Mouse (Mus musculus) left cerebral cortex, postnatal 14 days (tissue): ENCODE data around the gene Rbm33. TPM values are rescaled to one million over a fixed set of nuclear protein-coding genes. Genes with fewer than 3 reads are reported as not detected.
A peak's percentile ranks its signal among the peaks of the same experiment; 100 is the strongest.

ENCODE experiments used
- DNase-seq, 2 experiments: peaks; one replicate each; pipeline ENCODE4 v3.0.0; 2021 to 2022; ENCODE audit warnings: low spot score in 2 of 2, mixed read lengths in 1 of 2
- intact Hi-C: fragments of 180-260 bp; cut with DNase I; formaldehyde crosslinking; loops from one replicate; pipeline ENCODE4 v1.15.1; 2025
- total RNA-seq, 2 experiments: library from RNA; stranded (reverse); gene quantifications; 2 replicates each; pipeline ENCODE4 v1.2.3; 2021

The Rbm33 gene
- total RNA-seq, 2 experiments from 2014 or later: 59.0 to 59.5 TPM

DNA sequence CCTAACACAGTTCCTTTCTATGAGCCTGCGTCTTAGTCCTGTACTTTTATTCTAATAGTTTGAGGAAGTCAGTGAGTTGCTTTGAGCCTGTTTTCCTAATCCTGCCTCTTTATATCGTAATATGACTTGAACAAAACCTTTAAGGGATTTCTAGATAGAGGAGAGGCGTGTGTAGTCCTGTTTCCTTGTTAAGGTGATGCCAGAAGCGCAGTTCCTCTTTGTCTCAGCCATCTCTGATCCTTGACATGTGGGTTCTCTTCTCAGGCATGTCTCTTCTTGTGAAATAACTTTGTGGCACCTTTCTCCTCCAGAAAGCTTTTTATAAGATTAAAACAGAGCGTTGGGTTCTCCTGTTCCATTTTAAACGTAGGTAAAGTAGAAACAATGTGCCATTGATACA is 73.3 kb downstream of the Rbm33 start:
- intact Hi-C loops: no loop called here
- DNase-seq: no peak

- no peak for DNase-seq
- intact Hi-C loops: no loop called here
Measured at GRCm38 (mm10) chr5:28397344-28397743, 80.4 kb downstream of the Rbm33 start.

- no peak for DNase-seq
- intact Hi-C loops: no loop called here
Measured at GRCm38 (mm10) chr5:28398736-28399135, 81.8 kb downstream of the Rbm33 start.

DNA sequence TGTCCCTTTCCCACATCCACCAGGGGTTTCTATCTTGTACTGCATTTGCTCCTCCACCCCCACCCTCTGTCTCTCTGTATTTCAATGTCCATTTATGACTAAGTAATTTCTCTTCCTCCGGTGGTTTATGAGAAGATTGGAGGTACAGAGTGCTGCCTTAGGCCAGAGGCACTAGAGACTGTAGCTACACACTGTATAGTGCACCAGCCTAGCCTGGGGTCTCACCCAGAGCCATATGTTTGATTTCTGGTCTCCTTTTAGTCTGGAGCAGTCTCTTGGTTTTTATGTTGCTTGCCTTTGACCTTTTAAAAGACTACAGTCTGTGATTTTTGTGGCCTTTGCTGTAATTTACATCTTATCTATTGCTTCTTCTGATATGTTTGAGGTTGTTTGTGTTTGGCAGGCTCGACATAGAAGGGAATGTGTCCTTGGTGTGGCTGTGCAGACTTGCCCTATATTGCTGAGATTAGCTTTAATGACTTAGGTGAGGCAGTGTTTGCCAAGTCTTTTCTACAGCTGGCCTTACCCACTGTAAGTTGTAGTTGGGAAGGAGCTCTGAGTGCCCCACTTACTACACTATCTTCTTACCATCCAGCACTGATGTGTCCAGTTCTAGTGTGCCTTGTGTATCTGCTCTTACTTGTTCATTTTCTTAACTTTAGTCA is 82.7 kb downstream of the Rbm33 start:
- DNase-seq: no peak
- intact Hi-C loops: no loop called here

GRCm38 (mm10) chr5:28402756-28403155 is 85.8 kb downstream of the Rbm33 start:
- intact Hi-C loops: no loop called here
- no peak for DNase-seq

DNA sequence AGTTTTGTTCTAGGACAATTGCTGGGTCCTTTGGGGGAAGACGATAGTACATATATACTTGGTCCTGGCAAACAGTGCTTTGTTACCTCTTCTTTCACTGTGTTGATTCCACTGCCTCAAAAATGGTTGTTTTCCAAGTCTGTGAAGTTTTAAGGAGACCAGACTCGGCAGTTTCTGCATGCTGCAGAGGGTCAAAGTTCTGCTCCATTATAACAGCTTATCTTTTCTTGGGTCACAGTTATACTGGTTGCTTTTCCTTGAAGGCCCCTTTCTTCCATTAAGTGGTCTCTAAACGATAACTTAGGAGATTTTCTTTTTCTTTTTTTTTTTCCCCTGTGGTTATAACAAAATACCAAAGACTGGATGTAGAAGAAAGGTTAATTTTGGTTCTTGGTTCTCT is 89.7 kb downstream of the Rbm33 start:
- DNase-seq: no peak
- intact Hi-C loops: no loop called here

DNA sequence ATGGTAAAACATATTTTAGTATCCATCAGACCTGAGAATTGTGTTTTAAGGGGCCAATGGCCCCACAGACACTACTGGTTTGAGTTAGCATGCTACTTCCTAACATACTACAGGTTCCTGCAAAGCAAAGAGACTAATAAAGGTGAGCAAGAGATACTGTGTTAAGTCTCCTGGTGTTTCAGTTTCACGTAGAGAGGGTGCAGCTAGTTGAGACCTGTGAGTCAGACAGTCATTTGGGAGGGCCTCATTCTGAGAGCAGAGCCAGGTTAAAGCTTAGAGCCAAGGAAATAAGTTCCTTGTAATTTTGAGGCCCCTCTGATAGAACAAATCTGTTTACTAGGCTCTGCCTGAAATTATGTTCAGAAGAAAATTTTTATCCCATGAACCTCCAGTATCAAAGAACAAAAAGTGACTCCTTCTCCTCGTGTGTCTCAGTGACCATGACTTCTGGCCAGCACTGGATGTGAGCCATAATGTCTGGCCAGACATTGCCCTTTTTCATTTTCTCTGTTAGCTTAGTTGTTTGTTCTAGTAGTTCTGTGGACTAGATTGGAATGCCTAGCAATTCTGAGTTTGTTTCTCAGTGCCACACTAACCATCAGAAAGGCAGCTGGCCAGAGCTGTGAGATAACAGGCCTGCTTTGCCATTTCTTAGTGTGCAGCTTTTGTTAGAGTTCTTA is 95.2 kb downstream of the Rbm33 start:
- no peak for DNase-seq
- intact Hi-C loops: loop anchor here (10.0 kb wide), 1 partner anchor 1033 kb away; no protein-coding TSS in a partner anchor

DNA sequence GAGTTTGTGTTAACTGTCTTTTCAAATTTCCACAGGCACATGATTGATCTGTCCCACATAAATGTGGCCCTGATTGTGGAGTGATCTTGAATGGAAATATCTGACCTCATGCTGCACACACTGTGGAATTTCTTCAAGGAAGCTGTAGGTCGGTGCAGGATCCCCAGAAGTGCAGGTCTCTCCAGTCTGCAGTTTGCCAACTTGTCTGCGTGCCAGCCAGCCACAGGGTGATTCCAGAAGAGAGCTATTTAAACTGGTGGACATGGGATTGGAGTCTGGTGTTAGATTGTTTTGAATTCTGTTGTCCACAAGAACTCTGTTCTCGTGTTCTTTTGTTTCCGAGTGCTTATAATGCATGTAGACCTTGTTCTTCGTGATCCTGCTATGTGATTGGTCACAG is 96.6 kb downstream of the Rbm33 start:
- no peak for DNase-seq
- intact Hi-C loops: loop anchor here (10.0 kb wide), 1 partner anchor 1031 kb away; no protein-coding TSS in a partner anchor

DNA sequence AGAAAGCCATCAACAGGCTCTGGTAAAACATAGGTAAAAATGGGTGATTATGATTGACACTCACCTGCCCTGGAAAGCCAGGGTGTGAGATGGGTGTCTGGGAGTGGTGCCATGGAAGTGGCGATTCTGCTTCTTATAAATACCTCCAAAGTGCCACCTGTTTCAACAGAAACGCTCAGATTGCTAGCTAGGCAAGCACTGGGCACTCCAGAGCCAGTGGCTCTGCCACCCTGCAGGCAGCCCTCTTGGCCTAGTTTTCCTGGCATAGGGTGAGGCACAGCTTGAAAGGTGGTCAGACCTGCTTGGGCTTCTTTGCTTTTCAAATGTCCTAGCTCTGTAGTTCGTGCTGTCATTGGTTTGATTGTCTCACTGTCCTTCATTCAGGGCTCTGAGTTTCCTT is 97.2 kb downstream of the Rbm33 start:
- DNase-seq: no peak
- intact Hi-C loops: loop anchor here (10.0 kb wide), 1 partner anchor 1031 kb away; no protein-coding TSS in a partner anchor

GRCm38 (mm10) chr5:28416029-28416428 is 99.1 kb downstream of the Rbm33 start:
- intact Hi-C loops: loop anchor here (10.0 kb wide), 1 partner anchor 1029 kb away; no protein-coding TSS in a partner anchor
- no peak for DNase-seq

- intact Hi-C loops: loop anchor here (10.0 kb wide), 1 partner anchor 1026 kb away; no protein-coding TSS in a partner anchor
- peak in 1 of 2 experiments; percentile 1 for DNase-seq
Measured at GRCm38 (mm10) chr5:28418734-28419133, 101.8 kb downstream of the Rbm33 start.

GRCm38 (mm10) chr5:28419640-28420265 is 102.8 kb downstream of the Rbm33 start:
- intact Hi-C loops: loop anchor here (10.0 kb wide), 1 partner anchor 1025 kb away; no protein-coding TSS in a partner anchor
- DNase-seq: peak in 1 of 2 experiments; percentile 1

GRCm38 (mm10) chr5:28423781-28424180 is 106.9 kb downstream of the Rbm33 start:
- peak in 1 of 2 experiments; percentile 1 for DNase-seq
- intact Hi-C loops: no loop called here

DNA sequence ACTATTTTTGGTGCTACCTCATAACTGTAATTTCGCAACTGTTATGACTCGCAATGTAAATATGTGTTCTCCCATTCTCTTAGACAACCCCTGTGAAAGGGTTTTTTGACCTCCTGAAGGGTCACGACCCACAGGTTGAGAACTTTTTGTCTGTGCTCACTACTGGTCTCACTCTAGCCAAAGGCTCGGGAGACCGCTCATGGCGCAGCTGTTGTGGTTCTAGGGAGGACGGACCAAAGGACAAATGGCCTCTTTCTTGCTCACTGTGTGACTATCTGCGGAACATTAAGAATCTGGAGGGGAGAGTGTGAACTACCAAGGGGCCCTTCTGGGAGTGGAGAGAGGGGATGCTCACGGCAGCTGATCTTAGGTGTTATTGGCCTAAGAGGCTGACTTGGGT is 109.0 kb downstream of the Rbm33 start:
- intact Hi-C loops: no loop called here
- peak in 1 of 2 experiments; percentile 1 for DNase-seq

DNA sequence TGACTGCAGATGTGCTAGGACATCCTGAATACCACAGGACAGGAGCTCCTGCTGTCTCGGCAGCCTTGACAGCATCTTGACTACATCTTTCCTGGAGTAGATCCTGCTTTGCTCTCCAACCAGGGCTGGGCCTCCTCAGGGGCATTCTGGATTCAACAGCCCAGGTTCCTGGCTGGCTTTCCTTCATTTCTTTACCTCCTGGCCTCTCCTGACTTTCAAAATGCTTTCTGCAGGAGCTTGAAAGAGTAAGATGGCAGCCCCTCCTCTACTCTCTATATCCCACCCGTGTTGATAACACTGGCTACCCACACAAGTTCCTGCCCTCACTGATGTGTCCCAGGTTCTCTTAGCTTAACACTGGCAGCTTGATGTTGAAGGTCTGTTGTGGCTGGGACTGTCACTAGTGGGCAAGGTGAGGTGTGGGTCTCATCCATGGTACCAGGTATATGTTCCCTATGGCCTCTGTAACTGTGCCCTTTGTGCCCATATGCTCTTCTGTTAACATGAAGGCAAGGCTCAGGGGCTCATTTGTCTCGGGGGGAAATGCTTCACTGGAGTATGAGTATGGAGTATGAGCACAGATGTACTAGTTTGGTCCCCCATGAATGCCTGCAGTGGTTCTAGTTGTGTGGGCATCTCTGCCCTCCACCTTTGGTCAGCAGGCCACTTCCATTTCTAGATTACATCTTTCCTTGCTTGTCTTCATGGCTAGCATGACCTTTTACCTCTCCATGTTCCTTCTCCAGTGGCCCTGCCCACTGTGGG is 133.4 kb downstream of the Rbm33 start:
- intact Hi-C loops: loop anchor here (5.0 to 10.0 kb wide), 3 partner anchors 587 to 884 kb away; no protein-coding TSS in a partner anchor
- DNase-seq: no peak

- peak; percentile 83 to 90 for DNase-seq
- intact Hi-C loops: loop anchor here (5.0 to 10.0 kb wide), 3 partner anchors 586 to 884 kb away; no protein-coding TSS in a partner anchor
Measured at GRCm38 (mm10) chr5:28451053-28451638, 134.2 kb downstream of the Rbm33 start.

DNA sequence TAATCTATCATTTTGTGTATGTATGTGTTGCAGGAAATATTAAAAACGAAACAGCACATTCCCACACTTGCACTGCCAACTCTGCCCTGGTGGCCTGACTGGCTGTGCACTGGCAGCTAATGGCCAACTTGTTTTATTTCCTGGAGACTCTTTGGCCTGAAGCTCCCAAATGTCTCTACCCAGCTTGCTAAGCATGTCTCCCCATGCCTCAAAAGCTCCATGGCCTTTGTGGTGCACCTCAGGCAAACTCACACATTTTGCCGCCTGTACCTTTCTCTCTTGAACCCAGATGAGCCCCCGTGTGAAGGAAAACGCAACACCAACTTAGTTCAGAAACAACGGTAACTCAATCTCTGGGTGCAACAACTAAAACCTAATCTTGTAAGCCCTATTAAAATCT is 136.2 kb downstream of the Rbm33 start:
- intact Hi-C loops: loop anchor here (5.0 to 10.0 kb wide), 3 partner anchors 584 to 882 kb away; no protein-coding TSS in a partner anchor
- no peak for DNase-seq

- intact Hi-C loops: loop anchor here (5.0 to 10.0 kb wide), 3 partner anchors 584 to 881 kb away; no protein-coding TSS in a partner anchor
- DNase-seq: no peak
Measured at GRCm38 (mm10) chr5:28453523-28453922, 136.6 kb downstream of the Rbm33 start.

DNA sequence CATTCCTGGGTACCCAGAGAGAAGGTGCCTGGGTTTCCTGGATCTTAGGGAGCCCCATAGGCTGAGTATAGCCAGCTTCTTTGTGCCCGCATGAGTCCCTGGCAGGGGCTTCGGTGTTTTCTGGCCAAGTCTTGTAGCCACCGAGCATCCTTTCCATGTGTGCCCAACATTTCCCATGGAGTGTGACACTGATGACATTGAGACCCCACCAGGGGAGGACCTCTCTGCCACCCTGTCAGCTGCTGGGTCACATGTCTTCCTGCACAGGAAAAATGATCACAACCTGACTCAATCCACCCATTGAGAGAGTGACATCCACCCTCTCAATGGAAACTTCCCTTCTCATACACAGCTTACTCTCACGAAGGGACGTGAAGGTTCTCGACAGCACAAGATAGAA is 137.6 kb downstream of the Rbm33 start:
- no peak for DNase-seq
- intact Hi-C loops: loop anchor here (5.0 to 10.0 kb wide), 3 partner anchors 583 to 880 kb away; no protein-coding TSS in a partner anchor
